Mouse (Mus musculus) heart, embryonic 15.5 days (tissue): ENCODE measurements around the gene Rnf150. TPM values are rescaled to one million over a fixed set of nuclear protein-coding genes. Genes with fewer than 3 reads are reported as not detected.

Experiments used
- ATAC-seq: fragments of 200-750 bp; cut with Nextera tagmentation; replicated peaks from 2 replicates; pipeline ENCODE4 v1.8.0; 2017; ENCODE audit warnings: low read depth, moderate TSS enrichment; ENCODE audit not compliant: insufficient number of reproducible peaks, insufficient read depth, low FRiP score
- H3K27ac ChIP-seq: fragments of 300-500 bp; sonication (generic); 2 replicates; pipeline ENCODE4 v1.5.1; 2015; ENCODE audit warnings: mild to moderate bottlenecking, inconsistent platforms
- H3K27me3 ChIP-seq: fragments of 300-500 bp; sonication (generic); 2 replicates; pipeline ENCODE4 v1.6.1; 2015; ENCODE audit warnings: inconsistent platforms
- H3K36me3 ChIP-seq: fragments of 300-500 bp; sonication (generic); 2 replicates; pipeline ENCODE4 v1.6.1; 2015; ENCODE audit warnings: mild to moderate bottlenecking, inconsistent platforms
- H3K4me1 ChIP-seq: fragments of 300-500 bp; sonication (generic); replicated peaks from 2 replicates; pipeline ENCODE4 v1.6.1; 2015; ENCODE audit warnings: inconsistent platforms
- H3K4me2 ChIP-seq: fragments of 300-500 bp; sonication (generic); 2 replicates; pipeline ENCODE4 v1.6.1; 2015; ENCODE audit warnings: inconsistent platforms, mild to moderate bottlenecking, moderate library complexity
- H3K4me3 ChIP-seq: fragments of 300-500 bp; sonication (generic); 2 replicates; pipeline ENCODE4 v1.5.1; 2015; ENCODE audit warnings: mild to moderate bottlenecking, inconsistent platforms
- H3K9ac ChIP-seq: fragments of 300-500 bp; sonication (generic); 2 replicates; pipeline ENCODE4 v1.6.1; 2015; ENCODE audit warnings: mild to moderate bottlenecking, inconsistent platforms
- H3K9me3 ChIP-seq: fragments of 300-500 bp; sonication (generic); replicated peaks from 2 replicates; pipeline ENCODE4 v1.6.1; 2016; ENCODE audit warnings: inconsistent platforms
- WGBS: fragments of 180-500 bp; shearing (Covaris S2); methylation state at CpG from one replicate; pipeline ENCODE4 v1.1.7; 2015; ENCODE audit warnings: mixed read lengths; 5-methylcytosine and 5-hydroxymethylcytosine counted together
- polyA plus RNA-seq: library from polyadenylated mRNA; unstranded; fragments of >200 nt; fragmentation: Nextera tagmentation; extraction: Ambion mirVana; gene quantifications from 2 replicates; pipeline ENCODE4 v1.2.1, GENCODE M21; 2015

Rnf150 gene
- polyA plus RNA-seq, 1 experiment from 2014 or later, result 0.74 TPM

DNA sequence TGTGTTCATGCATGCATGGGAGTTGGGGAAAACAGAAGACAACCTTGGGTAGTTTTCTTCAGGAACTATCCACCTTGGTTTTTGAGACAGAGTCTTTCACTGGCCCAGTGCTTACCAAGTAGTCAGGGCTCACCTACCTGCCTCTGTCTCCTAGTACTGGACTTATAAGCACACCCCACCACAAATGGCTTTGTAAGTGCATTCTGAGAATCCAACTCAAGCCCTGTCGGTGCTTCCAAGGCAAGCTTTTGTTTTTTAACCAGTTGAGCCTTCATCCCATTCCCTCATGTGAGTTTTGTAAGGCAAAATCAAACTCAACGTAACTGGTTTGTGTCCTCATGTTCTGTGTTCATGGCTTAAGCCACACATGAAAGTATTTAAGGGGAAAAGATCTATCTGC lies 196.9 kb downstream of the Rnf150 start:
- ATAC-seq, result no peak
- Histone ChIP-seq H3K4me3 (no peak overlapping the region), H3K27me3 (no peaks in the 10 kb centered on the region), H3K9ac (no peak overlapping the region), H3K4me1 (no peaks in the 10 kb centered on the region), H3K9me3 (no peaks in the 10 kb centered on the region), H3K4me2 (no peak overlapping the region), H3K27ac (no peak overlapping the region), H3K36me3 (no peaks in the 10 kb centered on the region)
- 84% methylated on average over 2 of the region's 2 CpGs for WGBS

DNA sequence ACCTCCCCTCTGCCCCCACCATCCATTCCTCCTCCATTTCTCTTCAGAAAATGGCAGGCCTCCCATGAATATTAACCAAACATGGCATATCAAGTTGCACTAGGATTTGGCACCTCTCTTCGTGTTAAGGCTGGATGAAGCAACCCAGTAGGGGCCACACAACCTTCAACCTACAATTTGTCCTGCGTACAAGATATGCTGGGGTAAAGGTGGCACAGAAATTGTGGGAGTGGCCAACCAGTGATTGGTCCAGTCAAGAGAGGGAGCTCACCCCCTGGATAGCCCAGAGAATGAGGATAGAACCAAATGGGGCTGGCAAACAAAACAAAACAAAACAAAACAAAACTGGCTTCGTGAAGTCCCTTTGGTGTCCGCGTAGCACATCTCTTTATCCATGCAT lies 198.1 kb downstream of the Rnf150 start:
- no peaks in the 10 kb centered on the region for H3K4me1 ChIP-seq
- no peaks in the 10 kb centered on the region for H3K9me3 ChIP-seq
- H3K9ac ChIP-seq, result no peak overlapping the region
- WGBS, result 76% methylated on average over 5 of the region's 5 CpGs
- no peak overlapping the region for H3K4me2 ChIP-seq
- H3K4me3 ChIP-seq, result no peak overlapping the region
- H3K27me3 ChIP-seq, result no peaks in the 10 kb centered on the region
- H3K36me3 ChIP-seq, result no peaks in the 10 kb centered on the region
- no peak overlapping the region for H3K27ac ChIP-seq
- no peak for ATAC-seq

DNA sequence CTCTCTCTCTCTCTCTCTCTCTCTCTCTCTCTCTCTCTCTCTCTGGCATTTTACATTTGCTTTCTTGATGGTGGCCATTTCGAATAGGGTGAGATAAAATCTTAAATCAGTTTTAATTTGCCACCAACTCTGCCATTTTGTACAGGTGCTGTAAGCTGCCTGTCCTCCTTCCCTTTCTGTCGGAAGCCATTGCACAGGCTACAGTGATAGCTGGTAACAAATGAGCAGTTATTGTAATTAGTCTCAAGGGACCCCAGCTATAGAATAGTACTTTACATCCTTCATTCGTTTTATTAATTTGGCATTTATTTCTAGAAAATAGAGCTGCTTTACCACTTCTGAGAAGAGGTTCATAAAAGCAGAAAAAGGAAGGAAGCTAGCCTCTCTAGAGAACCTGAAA lies 198.7 kb downstream of the Rnf150 start:
- H3K4me2 ChIP-seq, result no peak overlapping the region
- H3K27me3 ChIP-seq, result no peaks in the 10 kb centered on the region
- no peak overlapping the region for H3K4me3 ChIP-seq
- H3K4me1 ChIP-seq, result 0 out of 2 replicates have a peak, but pooled peaks cover 2% of the 10 kb centered on the region
- H3K36me3 ChIP-seq, result no peaks in the 10 kb centered on the region
- H3K9ac ChIP-seq, result no peak overlapping the region
- no peak overlapping the region for H3K27ac ChIP-seq
- H3K9me3 ChIP-seq, result no peaks in the 10 kb centered on the region
- WGBS, result 69% methylated on average over 3 of the region's 3 CpGs
- ATAC-seq, result no peak

DNA sequence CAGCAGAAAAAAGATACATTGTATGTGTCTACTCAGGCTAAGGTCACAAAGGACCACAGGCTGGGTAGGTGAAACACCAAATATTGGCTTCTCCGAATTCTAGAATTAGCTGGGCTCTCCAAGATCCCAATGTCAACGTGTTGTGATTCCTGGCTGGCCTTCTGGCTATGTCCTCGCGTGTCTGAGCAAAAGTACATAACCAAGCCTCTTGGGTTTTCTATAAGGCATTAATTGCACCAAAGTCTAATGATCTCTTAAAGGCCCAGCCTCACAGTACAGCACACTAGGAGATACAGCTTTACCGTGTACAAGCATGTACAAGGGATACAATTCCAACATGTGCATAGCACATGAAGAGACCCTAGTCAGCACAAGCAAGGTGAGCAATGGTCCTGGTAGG lies 199.1 kb downstream of the Rnf150 start:
- Histone ChIP-seq H3K36me3 (no peaks in the 10 kb centered on the region), H3K9ac (no peak overlapping the region), H3K27ac (no peak overlapping the region), H3K9me3 (no peaks in the 10 kb centered on the region), H3K4me3 (no peak overlapping the region), H3K4me1 (0 out of 2 replicates have a peak, but pooled peaks cover 2% of the 10 kb centered on the region), H3K4me2 (no peak overlapping the region), H3K27me3 (no peaks in the 10 kb centered on the region)
- ATAC-seq, result no peak
- WGBS, result 83% methylated on average over 5 of the region's 5 CpGs

DNA sequence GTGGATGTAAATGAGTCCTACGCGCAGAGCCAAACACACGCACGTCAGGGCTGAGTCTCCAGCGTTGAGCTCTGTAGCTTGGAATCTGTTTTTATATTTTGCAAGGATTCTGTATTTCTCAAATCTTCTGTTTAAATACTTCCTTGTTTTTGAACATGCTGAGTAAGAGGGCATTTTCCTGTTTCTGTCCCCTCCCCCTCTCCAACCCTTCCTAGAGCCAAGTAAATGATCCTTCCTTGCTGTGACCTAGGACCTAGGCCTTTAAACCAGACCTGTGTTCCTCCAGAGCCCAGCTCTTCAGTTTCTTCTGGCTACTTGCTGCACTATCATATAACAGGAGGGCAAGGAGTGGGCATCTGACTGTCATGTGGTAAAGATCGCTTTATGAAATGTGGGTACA lies 200.9 kb downstream of the Rnf150 start:
- H3K4me1 ChIP-seq, result 0 out of 2 replicates have a peak, but pooled peaks cover 2% of the 10 kb centered on the region
- H3K4me3 ChIP-seq, result no peak overlapping the region
- no peaks in the 10 kb centered on the region for H3K27me3 ChIP-seq
- no peaks in the 10 kb centered on the region for H3K9me3 ChIP-seq
- H3K27ac ChIP-seq, result no peak overlapping the region
- no peak overlapping the region for H3K4me2 ChIP-seq
- WGBS, result 88% methylated on average over 6 of the region's 6 CpGs
- H3K36me3 ChIP-seq, result no peaks in the 10 kb centered on the region
- H3K9ac ChIP-seq, result no peak overlapping the region
- no peak for ATAC-seq

DNA sequence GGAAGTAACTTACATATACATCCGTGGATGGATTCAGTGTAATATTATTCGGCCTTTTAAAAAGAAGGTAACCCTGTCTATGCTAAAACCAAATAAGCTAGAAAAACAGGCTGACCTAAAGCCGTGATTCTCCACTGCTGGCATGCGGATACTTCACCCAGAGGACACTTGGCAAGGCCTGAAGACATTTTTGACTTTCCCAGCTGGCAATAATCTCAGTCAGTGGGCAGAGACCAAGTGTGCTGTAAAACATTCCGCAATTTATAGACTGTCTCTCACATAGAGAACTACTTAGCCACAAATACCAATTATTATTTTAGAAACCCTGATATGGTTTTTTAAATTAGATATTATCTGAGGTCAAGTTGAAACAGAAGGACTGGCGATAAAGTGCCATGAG lies 202.9 kb downstream of the Rnf150 start:
- Histone ChIP-seq H3K4me2 (no peak overlapping the region), H3K9me3 (no peaks in the 10 kb centered on the region), H3K27me3 (no peaks in the 10 kb centered on the region), H3K4me1 (0 out of 2 replicates have a peak, but pooled peaks cover 2% of the 10 kb centered on the region), H3K4me3 (no peak overlapping the region), H3K9ac (no peak overlapping the region), H3K36me3 (no peaks in the 10 kb centered on the region), H3K27ac (no peak overlapping the region)
- WGBS, result 74% methylated on average over 6 of the region's 6 CpGs
- ATAC-seq, result no peak

DNA sequence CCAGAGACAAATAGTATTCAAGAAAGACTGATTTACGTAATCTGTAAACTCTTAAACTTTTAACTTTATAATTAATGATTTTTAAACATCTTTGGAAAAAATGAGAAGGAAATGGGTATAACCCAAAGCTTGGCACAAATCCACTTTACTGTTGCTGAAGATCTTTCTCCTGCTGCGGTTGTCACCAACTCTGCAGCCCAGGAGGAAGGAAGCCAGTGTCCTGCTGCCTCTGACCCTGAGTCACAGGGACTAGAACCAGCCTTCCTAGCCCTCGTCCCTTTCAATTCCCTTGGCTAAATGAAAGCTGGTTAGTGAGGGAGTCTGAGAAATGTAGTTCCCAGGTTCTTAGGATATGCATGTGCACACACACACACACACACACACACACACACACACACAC lies 203.7 kb downstream of the Rnf150 start:
- Histone ChIP-seq H3K9ac (no peak overlapping the region), H3K4me3 (no peak overlapping the region), H3K27ac (no peak overlapping the region), H3K27me3 (no peaks in the 10 kb centered on the region), H3K4me2 (no peak overlapping the region), H3K9me3 (no peaks in the 10 kb centered on the region), H3K4me1 (0 out of 2 replicates have a peak, but pooled peaks cover 2% of the 10 kb centered on the region), H3K36me3 (no peaks in the 10 kb centered on the region)
- no peak for ATAC-seq
- 70% methylated on average over 3 of the region's 3 CpGs for WGBS

DNA sequence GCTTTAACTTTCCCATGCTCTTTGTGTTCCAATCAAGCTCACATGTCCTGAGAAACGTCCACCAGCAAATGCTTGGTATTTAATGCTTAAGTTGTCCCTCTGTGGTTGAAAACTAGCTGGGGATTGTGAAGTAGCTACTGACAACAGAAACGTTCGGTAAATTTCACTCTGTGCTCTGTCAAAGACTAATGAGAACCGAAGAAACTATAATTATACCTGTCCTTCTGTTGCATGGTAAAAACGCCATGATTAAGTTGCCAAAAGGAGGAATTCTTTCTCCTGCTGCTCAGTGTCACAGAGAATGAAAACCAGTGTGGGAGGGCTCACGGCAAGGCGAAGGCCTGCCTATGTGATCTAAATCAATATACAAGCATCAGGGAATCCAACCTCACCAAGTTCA lies 204.8 kb downstream of the Rnf150 start:
- no peaks in the 10 kb centered on the region for H3K36me3 ChIP-seq
- no peak overlapping the region for H3K4me3 ChIP-seq
- no peak overlapping the region for H3K27ac ChIP-seq
- no peak for ATAC-seq
- H3K9ac ChIP-seq, result no peak overlapping the region
- no peaks in the 10 kb centered on the region for H3K27me3 ChIP-seq
- H3K9me3 ChIP-seq, result no peaks in the 10 kb centered on the region
- 69% methylated on average over 7 of the region's 7 CpGs for WGBS
- no peak overlapping the region for H3K4me2 ChIP-seq
- 0 out of 2 replicates have a peak, but pooled peaks cover 2% of the 10 kb centered on the region for H3K4me1 ChIP-seq

DNA sequence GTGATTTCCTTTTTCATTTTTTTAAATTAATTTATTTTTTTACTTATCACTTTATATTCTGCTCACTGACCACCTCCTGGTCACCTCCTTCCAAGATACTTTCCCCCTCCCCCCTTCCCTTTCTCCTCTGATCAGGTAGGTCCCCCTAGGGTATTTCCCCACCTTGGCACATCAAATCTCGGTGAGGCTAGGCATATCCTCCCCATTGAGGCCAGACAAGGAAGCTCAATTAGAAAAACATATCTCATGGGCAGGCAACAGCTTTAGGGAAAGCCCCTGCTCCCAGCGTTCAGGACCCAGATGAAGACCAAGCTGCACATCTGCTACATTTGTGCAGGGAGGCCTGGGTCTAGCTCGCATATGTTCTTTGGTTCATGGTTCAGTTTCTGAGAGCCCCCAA lies 211.1 kb downstream of the Rnf150 start:
- no peak overlapping the region for H3K4me2 ChIP-seq
- no peak overlapping the region for H3K27ac ChIP-seq
- H3K9me3 ChIP-seq, result no peaks in the 10 kb centered on the region
- no peak overlapping the region for H3K9ac ChIP-seq
- H3K4me3 ChIP-seq, result no peak overlapping the region
- H3K4me1 ChIP-seq, result no peaks in the 10 kb centered on the region
- no peak for ATAC-seq
- H3K27me3 ChIP-seq, result no peaks in the 10 kb centered on the region
- WGBS, result 76% methylated on average over 3 of the region's 3 CpGs
- no peaks in the 10 kb centered on the region for H3K36me3 ChIP-seq

DNA sequence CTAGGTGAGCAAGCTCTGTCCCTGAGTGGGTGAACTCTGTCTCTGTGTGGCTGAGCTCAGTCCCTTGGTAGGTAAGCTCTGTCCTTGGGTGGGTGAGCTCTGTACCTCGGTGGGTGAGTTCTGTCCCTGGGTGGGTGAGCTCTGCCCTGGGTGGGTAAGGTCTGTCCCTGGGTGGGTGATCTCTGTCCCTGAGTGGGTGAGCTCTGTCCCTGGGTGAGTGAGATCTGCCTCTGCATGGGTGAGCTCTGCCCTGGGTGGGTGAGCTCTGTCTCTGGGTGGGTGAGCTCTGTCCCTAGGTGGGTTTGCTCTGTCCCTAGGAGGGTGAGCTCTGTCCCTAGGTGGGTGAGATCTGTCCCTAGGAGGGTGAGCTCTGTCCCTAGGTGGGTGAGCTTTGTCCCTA lies 213.5 kb downstream of the Rnf150 start:
- no peak overlapping the region for H3K4me2 ChIP-seq
- H3K27ac ChIP-seq, result no peak overlapping the region
- no peak overlapping the region for H3K4me3 ChIP-seq
- no peak overlapping the region for H3K9ac ChIP-seq
- ATAC-seq, result no peak
- 91% methylated on average over 1 of the region's 1 CpGs for WGBS
- no peaks in the 10 kb centered on the region for H3K9me3 ChIP-seq
- no peaks in the 10 kb centered on the region for H3K36me3 ChIP-seq
- no peaks in the 10 kb centered on the region for H3K4me1 ChIP-seq
- no peaks in the 10 kb centered on the region for H3K27me3 ChIP-seq

DNA sequence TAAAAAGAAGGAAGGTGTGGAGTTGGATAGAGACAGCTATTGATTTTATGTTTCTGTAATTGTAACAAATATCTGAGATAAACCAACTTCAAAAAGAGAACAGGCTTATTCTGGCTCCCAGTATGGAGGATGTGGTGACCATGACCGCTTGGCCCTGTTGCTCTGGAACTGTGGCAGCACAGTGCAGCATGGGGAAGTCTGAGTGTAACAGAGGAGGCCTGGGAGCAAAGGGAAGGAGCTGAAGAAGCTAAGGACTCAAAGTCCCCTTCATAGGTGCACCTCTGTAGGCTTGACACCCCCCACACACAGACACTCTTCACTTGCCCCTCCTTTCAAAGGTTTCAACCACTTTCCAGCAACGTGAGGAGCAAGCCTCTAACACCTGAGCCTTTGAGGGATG lies 214.2 kb downstream of the Rnf150 start:
- 69% methylated on average over 2 of the region's 2 CpGs for WGBS
- H3K27ac ChIP-seq, result no peak overlapping the region
- H3K4me2 ChIP-seq, result no peak overlapping the region
- ATAC-seq, result no peak
- H3K36me3 ChIP-seq, result no peaks in the 10 kb centered on the region
- no peaks in the 10 kb centered on the region for H3K27me3 ChIP-seq
- H3K4me1 ChIP-seq, result no peaks in the 10 kb centered on the region
- no peak overlapping the region for H3K4me3 ChIP-seq
- H3K9me3 ChIP-seq, result no peaks in the 10 kb centered on the region
- H3K9ac ChIP-seq, result no peak overlapping the region

DNA sequence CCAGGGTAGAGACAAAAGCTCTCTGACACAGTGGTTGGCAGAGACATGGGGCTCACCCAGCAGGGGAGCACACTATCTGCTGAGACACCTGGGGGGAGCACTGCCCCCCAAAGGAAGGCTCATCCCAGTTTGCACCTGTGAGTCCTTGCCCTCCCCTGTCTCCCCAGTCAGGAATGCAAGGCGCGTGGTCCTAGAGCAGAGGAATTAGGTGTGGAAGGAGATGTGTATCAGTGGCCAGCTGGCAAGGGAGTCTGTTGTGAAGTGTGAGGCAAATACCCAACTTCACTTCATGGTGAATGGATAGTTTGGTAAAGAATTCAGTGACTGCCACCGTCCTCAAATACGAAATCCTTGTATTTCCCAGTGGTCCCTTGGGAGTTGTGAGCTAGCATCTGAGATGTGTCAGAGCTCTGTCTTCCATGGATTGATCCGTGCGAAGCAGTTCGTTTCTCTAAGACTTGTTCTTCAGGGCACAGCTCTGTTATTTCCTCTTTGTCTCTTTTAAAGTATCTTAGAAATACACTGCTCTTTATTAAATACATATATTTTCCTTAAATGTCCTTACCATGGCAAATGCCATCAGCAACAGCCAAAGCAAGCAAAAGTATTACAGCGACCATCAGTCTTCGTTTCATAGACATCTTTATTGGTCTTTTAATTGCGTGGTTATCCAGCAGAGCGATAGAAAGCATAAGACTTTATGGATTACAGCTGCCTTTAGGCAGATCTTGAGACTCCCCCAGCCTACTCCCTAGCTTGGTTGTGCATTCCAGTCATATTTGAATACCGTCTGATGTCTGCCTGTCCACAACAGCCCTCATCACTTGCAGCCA lies 215.8 kb downstream of the Rnf150 start:
- H3K9ac ChIP-seq, result no peak overlapping the region
- no peak for ATAC-seq
- no peak overlapping the region for H3K27ac ChIP-seq
- no peak overlapping the region for H3K4me3 ChIP-seq
- no peaks in the 10 kb centered on the region for H3K4me1 ChIP-seq
- no peaks in the 10 kb centered on the region for H3K27me3 ChIP-seq
- no peaks in the 10 kb centered on the region for H3K36me3 ChIP-seq
- H3K4me2 ChIP-seq, result no peak overlapping the region
- WGBS, result 54% methylated on average over 12 of the region's 12 CpGs
- no peaks in the 10 kb centered on the region for H3K9me3 ChIP-seq
